Mouse (Mus musculus): ENCODE results near the gene Sowahc.

The Sowahc gene

GRCm38 (mm10) chr10:59221473-59222270 lies at the start of gene Sowahc, which contains the start of gene Sept10:
TSS of gene Sowahc (plus strand) at chr10:59221953.
TSS of gene Sept10 (minus strand) at chr10:59221847.
- peak; percentile 96 for DNase-seq (ENCODE audit: low read depth, low spot score)

GRCm38 (mm10) chr10:59172539-59172938 lies 49.2 kb upstream of the Sowahc start:
- no peak for DNase-seq (ENCODE audit: low read depth, low spot score)

GRCm38 (mm10) chr10:59179620-59180019 lies 42.1 kb upstream of the Sowahc start:
- no peak for DNase-seq (ENCODE audit: low read depth, low spot score)

- no peak for DNase-seq (ENCODE audit: low read depth, low spot score)
Measured at GRCm38 (mm10) chr10:59182306-59182705, 39.4 kb upstream of the Sowahc start.

GRCm38 (mm10) chr10:59194891-59195290 lies 26.9 kb upstream of the Sowahc start:
- DNase-seq (ENCODE audit: low read depth, low spot score), result peak; percentile 11

- DNase-seq (ENCODE audit: low read depth, low spot score), result no peak
Measured at GRCm38 (mm10) chr10:59196763-59197162, 25.0 kb upstream of the Sowahc start.

GRCm38 (mm10) chr10:59200011-59200410 lies 21.7 kb upstream of the Sowahc start:
- DNase-seq (ENCODE audit: low read depth, low spot score), result no peak

- DNase-seq (ENCODE audit: low read depth, low spot score), result peak; percentile 20
Measured at GRCm38 (mm10) chr10:59220824-59221472, 805 bp upstream of the Sowahc start.

GRCm38 (mm10) chr10:59222271-59223101 lies 733 bp downstream of the Sowahc start:
- peak; percentile 61 for DNase-seq (ENCODE audit: low read depth, low spot score)

GRCm38 (mm10) chr10:59223301-59223700 lies 1.5 kb downstream of the Sowahc start:
- no peak for DNase-seq (ENCODE audit: low read depth, low spot score)

- no peak for DNase-seq (ENCODE audit: low read depth, low spot score)
Measured at GRCm38 (mm10) chr10:59223890-59224289, 2.1 kb downstream of the Sowahc start.

GRCm38 (mm10) chr10:59225137-59225536 lies 3.4 kb downstream of the Sowahc start:
- DNase-seq (ENCODE audit: low read depth, low spot score), result no peak

- DNase-seq (ENCODE audit: low read depth, low spot score), result peak; percentile 15
Measured at GRCm38 (mm10) chr10:59229205-59229820, 7.6 kb downstream of the Sowahc start.

- no peak for DNase-seq (ENCODE audit: low read depth, low spot score)
Measured at GRCm38 (mm10) chr10:59235227-59235626, 13.5 kb downstream of the Sowahc start.

GRCm38 (mm10) chr10:59235847-59236246 lies 14.1 kb downstream of the Sowahc start:
- no peak for DNase-seq (ENCODE audit: low read depth, low spot score)

- DNase-seq (ENCODE audit: low read depth, low spot score), result peak; percentile 22
Measured at GRCm38 (mm10) chr10:59236486-59236885, 14.7 kb downstream of the Sowahc start.

GRCm38 (mm10) chr10:59237757-59238156 lies 16.0 kb downstream of the Sowahc start:
- no peak for DNase-seq (ENCODE audit: low read depth, low spot score)

- DNase-seq (ENCODE audit: low read depth, low spot score), result peak; percentile 67
Measured at GRCm38 (mm10) chr10:59241141-59241541, 19.4 kb downstream of the Sowahc start.

GRCm38 (mm10) chr10:59249531-59249930 lies 27.8 kb downstream of the Sowahc start:
- DNase-seq (ENCODE audit: low read depth, low spot score), result no peak

- DNase-seq (ENCODE audit: low read depth, low spot score), result no peak
Measured at GRCm38 (mm10) chr10:59250679-59251078, 28.9 kb downstream of the Sowahc start.

- DNase-seq (ENCODE audit: low read depth, low spot score), result no peak
Measured at GRCm38 (mm10) chr10:59251980-59252379, 30.2 kb downstream of the Sowahc start.

GRCm38 (mm10) chr10:59252396-59252795 lies 30.6 kb downstream of the Sowahc start:
- DNase-seq (ENCODE audit: low read depth, low spot score), result no peak
